Mouse (Mus musculus) telencephalon, adult 2 months (tissue): Measurements from ENCODE around the gene Svbp.
A peak's percentile ranks its signal among the peaks of the same experiment; 100 is the strongest.

Experiments
- DNase-seq: peaks from one replicate; pipeline ENCODE4 v3.0.0-alpha.2; 2011; ENCODE audit warnings: low read depth, low spot score

The Svbp gene

DNA sequence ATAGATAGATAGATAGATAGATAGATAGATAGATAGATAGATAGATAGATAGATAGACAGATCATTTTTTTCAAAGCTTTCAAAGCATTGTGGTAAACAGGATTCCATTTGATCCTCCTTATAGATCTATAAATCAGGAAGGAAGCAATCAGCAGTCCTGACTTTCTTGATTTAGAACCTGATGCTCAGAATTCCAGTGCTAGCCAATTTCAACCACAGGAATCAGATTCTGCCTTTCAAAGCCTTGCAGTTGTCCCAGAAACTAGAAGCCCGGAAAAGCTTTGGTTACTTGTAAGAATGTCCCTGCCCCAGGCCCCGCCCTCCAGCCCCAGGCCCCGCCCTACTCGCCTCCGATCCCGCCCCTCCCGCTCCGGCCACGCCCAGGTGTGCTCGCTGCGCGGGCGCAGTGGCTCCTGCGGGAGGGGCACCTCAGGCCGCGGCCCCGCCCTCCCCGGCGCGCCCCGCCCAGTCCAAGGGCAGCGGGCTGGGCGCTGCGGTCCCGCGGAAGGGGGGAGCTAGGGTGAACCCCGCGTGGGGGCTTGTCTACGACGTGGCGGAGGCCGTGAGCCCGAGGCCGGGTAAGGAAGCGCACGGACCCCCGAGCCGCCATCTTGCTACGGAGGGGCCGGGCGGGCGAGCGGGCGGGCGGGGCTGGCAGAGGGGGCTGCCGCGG lies at the start of gene Svbp:
TSS of gene Svbp (plus strand) at position 398 of the 673 bp plus-strand sequence.
- DNase-seq = no peak

DNA sequence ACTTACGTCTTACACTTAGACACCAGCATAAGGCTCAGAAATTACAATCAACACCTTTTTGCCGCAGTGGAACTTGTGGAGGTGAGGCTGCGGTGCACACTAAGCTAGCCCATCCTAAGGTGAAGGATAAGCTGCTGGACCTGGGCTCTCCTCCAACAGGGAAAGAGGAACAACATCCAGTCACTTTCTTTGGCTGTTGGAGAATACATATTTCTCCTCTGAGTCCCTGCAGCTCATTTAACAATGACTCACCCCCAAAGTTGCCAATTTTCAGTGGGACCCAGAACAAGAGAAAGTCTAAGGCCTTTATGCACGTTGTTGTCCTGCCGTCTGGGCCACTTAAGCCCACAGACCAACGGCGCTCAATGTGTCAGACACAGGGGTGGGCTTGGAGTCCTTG lies 48.3 kb upstream of the Svbp start:
- no peak for DNase-seq

DNA sequence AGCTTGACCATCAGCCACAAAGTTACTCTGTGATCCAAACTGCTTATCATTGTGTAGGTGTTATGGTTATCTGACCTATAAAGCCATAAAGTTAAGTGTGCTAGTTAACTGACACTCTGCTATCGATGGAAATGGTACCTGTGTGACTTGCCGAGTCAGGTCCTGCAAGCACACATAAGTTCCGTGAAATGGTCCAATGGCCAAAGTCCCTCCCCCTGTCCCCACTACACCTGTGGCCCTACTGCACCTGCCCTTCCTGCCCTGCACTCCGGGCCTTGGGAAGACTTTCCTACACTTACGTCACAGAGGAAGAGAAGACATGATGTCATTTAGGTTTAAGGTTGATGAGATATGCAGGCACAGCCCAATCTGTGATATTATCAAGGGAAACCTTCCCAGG lies 47.8 kb upstream of the Svbp start:
- DNase-seq = no peak

DNA sequence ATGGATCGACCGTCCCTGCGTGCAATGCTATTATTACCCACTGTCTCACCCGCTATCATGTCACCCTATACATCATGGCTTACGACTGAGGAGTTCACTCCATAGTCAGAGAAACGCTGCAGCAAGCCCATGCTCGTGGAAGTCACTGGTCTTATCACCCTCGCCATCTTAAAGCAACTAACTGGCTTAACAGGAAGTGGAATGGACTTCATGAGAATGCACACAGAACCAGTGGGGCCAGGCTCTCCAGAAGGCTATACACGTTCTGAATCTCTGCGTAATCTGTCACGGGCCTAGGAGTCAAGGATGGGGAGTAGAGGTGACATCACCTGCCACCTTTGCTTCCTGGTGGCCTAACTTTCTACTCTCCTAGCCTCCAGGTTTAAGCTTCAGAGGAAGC lies 46.4 kb upstream of the Svbp start:
- DNase-seq = no peak

DNA sequence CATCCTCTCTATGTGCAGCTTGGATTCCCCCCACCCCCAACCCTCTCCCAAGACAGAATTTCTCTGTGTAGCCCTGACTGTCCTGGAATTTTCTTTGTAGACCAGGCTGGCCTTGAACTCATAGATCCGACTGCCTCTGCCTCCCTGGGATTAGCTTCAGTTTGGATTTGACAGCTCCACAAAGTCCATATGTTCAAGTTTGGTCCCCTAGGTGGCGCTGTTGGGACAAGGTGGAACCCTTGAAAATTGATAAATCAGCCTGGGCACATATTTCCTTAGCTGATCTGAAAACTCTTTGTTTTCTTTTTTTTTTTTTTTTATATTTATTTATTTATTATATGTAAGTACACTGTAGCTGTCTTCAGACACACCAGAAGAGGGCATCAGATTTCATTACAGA lies 37.9 kb upstream of the Svbp start:
- no peak for DNase-seq

DNA sequence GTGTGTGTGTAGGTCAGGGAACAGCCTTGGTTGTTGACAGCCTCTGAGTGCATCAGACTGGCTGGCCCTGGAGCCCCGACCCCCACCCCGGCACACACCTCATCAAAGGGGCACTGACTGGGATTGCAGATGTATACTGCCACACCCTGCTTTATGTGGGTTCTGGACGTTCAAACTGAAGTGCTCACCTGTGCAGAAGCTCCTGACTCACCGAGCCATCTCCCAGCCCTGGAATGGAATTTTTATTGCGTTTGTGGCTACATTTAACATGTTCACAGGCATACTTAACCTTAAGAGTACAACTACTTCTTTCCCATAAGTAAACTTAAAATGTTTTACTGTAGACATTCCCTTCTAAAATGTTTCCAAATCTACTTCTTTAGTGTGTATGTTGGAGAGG lies 37.2 kb upstream of the Svbp start:
- no peak for DNase-seq

DNA sequence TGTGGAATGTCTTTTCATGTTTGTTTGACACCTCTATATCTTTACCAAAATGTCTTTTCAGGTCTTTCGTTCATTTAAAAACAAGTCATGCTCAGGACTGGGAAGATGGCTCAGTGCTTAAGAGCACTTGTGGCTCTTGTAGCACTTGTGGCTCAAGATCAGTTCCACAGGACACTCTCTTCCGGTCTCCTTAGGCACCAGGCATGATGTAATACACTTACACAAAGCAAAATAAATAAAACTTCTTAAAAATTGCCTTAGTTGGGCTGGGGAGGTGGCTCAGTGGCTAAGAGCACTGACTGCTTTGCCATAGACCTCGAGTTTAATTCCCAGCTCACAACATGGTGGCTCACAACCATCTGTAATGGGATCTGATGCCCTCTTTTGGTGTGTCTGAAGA lies 33.7 kb upstream of the Svbp start:
- DNase-seq = no peak

DNA sequence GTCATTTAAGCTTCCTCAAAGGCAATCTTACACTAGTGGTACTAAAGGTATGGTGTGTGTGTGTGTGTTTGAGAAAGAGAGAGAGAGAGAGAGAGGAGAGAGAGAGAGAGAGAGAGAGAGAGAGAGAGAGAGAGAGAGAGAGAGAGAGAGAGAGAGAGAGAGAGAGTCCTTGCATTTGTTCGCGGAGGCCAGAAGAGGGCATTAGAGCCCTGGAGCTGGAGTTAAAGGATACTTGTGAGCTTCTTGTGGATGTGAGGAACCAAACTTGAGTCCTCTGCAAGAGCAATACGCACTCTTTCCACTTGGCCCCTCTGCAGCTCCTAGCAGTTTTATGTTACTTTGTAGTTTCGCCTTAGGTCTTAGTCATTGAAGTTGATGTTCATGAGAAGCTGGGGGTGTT lies 32.1 kb upstream of the Svbp start:
- DNase-seq = no peak

DNA sequence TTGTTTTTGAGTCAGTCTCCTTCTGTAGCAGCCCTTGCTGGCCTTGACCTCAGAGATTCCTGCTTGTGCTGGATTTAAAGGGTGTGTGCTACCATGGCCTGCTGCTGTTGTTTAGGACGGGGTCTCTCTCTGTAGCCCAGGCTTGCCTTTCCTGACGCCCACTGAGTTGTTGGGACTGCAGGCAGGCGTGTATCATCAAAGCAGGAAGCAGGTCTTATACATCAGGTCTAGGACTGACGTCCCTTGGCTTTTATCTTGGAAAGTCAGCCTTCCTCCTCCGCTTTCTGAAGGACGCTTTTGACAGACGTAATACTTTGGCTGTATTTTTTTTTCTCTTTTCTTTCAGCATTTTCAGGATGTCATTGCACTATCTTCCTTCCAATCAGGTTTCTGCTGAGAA lies 29.2 kb upstream of the Svbp start:
- DNase-seq = no peak

DNA sequence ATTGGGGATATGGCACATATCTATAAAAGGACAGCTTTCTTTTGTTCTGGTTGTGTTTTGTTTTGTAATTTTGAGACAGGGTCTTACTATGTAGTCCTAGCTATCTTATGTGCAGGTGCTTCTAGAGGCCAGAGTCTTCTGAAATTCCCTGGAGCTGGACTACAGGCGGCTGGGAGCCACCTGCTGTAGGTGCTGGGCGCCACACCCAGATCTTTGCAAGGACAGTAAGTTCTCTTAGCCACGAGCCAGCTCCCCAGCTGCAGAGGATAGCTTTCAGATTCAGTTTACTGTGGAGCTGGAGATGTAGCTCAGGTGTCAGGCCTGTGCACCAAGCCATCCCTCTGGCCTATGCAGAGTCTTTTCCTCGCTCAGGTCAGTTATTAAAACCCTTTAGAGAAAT lies 28.0 kb upstream of the Svbp start:
- DNase-seq = no peak

DNA sequence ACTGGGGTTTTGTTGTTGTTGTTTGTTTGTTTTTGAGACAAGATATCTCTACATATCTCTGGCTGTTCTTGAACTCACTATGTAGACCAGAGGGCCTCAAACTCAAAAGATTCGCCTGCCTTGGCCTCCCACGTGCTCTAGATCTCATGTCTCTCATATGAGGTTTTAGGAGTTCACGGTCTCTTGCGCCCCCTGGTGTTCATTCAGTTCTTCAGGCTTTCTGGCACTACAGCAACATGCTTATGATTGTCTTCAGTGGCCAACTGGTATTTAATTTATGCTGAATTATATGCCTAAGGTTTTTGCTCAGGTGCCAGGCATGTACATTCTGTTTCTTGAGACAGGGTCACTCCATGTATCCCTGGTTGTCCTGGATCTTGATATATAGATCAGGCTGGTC lies 27.4 kb upstream of the Svbp start:
- peak; percentile 66 for DNase-seq

DNA sequence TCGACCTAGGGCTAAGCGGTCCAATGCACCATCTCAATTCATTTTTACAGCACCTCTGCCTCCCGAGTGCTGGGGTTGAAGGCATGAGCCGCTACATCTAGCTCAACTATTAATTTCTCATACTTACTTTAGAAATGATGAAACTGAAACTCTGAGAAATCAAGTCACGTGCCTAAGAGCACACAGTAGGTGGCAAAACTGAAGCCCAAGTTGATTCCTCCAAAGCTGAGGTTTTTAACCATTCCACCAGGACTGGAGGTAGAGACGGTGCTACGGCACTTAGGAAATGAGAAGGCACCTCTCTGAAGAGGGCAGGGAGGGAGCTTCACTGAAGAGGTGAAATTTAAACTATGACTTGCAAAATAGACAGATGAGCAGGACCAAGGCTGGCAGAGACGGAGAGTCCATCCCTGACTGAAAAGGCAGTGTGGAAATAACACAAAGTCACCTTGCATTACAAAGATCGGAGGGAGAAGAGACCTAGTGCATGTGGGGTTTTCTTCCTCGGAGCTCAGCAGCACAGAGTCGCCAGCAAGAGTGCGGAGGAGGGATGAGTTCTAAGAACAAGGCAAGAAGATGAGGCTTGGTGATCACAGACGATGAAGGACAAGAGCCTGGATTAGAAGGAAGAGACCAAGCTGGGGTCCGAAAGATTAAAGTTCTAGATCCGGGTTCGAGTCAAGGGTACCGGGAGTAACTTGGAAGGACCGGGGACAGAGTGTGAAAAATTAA lies 22.0 kb upstream of the Svbp start:
- DNase-seq = no peak

DNA sequence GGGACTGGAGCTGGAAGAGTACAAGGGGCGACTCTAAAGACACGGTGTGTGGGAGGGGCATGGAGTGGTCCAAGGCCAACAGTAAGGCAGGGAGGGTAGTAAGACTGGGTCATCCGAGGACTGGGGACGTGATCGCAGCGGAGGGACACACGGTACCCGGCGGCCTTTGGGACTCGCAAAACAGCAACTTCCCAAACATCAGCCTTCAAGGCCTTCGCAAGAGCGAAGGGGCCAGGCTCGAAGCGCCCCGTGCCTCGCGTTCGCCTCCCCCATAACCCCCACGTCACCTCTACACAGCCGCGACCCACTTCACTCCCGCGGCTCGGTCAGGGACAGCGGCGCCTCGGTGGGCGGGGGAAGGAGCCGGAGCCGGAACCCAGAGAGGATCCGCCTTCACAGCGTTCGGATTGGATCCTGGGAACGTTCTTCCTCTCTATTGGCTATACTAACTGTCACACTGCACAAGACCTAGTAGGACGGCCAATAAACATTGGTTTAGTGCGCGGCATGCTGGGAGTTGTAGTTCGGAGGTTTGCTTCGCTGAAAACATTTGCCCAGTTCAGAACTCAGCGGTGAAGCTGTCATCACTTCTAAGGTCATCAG lies 21.2 kb upstream of the Svbp start, which contains the start of gene Zfp691:
TSS of gene Zfp691 (minus strand) at position 345 of the 603 bp plus-strand sequence.
- peak; percentile 98 for DNase-seq

DNA sequence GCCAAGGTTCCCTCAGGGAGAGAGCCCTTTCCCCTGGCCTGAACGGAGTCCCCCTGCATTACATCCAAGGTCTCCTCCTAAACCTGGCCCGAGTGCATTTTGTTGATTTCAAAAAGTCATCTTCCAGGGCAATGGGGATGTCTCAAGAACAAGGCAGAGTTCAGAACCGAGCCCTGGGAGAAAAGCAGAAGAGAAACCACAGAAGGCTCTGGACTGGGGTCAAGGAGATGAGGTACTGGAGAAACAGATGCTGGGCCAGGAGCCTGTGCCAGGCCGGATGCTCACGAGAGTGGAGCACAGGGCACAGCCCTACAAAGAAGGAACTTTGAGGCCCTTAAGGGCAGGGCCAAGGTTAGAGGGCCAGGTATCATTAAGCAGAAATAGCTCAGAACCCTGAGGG lies 17.4 kb upstream of the Svbp start:
- no peak for DNase-seq

DNA sequence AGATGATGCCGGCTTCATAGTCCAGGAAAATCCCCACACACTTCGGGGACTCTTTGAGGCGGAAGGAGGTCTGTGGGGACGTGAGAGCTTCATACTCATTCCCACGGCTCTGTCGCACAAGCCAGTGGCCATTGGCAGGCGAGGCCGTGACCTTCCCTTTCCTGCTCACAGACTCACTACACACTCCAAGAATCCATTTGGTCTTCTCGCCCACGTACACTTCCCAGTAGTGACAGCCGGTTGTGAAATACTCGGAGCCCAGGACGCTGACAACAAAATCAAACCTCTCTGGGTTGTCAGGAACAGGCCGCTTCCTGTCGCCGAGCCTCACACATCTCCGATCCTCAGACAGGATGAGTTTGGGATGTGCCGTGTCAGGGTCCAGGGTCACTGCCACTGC lies 16.8 kb upstream of the Svbp start:
- no peak for DNase-seq

DNA sequence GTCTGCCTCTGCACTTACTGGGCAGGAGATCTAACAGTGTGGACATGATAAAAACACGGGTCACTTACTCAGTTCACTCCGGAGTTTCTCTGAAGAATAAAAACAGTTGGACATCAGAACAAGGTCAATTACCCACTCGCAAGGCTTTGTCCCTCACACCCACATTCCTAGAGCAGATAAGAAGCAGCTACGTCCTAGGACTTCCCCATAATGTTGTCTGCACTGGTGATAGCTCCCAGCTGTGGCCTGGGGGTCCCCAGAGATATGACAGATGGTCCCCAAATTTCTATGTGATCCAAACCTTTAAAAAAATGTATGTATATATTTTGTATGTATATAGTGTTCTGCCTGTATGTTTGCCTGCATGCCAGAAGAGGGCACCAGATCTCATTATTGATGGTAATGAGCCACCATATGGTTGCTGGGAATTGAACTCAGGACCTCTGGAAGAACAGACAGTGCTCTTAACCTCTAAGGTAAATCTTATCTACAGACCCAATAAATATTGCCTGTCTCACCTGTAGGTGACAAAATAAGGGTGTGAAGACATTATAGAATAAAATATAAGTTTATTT lies 14.9 kb upstream of the Svbp start:
- no peak for DNase-seq

DNA sequence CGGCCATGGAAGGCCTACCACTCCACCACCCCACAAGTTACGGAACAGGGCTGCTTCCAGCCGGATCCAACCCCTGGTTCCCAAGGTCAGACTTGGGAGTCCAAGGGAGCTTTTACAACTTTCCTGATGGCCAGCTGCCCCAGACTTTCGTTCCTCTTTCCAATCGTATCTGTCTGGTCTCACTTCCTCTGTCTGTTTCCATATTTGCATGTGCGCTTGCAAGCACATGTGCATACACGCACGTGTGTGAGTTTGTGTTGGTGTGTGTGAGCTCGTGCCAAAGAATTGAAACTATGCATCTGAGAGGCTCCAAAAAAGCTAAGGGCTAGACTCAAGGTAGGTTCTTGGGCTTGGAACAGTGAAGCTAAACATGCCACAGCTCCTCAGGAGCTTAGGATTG lies 13.7 kb upstream of the Svbp start:
- no peak for DNase-seq

DNA sequence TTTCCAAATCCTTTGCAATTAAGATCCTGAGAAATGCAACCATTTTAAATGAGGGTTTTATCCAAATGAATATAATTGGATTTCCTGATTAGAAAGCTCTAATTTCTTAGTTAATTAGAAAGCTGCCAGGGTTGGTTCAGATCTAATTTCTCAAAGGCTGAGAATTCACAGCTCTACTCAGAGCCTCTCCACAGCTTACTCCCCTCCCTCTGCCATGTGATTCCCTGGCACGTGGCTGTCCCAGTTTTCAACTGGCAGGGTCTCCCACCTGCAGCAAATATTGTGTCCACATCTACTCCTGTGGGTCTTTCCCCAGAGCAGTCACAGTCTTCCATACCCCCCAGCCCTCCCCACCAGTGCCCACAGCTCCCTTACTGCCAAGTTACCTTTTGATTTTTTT lies 11.6 kb upstream of the Svbp start:
- no peak for DNase-seq

DNA sequence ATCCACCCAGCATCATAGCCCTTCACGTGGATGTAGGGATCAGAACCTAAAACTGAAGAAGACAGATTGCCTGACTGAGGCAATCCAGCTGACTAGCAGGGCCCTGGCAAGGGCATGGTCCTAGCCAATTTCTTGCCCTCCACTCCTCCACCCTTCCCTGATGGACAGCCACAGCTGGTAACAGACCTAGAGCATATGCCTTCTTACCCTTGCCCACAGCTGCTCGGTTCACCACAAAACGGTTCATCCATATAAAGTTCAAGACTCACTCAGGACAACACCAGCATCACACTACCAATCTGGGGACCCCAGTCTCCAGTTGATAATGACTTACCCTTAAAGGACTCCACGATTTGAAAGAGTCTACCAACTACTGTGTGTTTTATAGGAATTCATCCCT lies 9.3 kb upstream of the Svbp start:
- DNase-seq = no peak

DNA sequence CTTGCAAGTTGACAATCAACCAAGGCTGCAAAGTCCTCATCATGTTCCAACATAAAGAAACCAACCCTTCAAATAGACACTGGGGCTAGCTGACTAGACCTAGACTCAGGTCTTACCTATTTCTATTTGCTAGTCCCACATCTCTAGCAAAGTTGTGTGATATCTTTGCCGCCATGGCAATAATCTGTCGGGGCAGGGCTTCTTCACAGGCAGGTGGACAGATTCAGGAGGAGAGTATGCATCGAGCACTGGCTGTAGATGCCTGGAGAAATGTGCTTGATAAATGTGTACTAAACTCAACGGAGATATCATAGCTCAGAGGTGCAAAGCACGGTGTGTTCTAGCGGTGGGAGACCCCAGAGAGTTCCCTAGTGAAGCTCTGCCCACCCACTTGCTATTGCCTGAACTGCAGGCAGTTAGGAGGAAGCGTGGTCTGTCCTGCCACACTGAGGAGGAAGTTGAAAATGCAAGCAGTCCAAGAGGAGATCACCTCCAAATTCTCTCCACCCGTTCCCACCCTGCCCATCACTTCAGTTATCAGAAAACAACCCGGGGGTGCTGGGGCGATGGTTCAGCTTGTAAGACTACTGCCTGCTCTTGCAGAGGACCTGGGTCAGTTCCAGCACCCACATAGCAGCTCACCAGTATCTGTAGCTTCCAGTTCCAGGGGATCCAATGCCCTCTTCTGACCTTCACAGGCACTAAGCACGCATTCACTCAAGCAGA lies 6.9 kb upstream of the Svbp start:
- DNase-seq = no peak

DNA sequence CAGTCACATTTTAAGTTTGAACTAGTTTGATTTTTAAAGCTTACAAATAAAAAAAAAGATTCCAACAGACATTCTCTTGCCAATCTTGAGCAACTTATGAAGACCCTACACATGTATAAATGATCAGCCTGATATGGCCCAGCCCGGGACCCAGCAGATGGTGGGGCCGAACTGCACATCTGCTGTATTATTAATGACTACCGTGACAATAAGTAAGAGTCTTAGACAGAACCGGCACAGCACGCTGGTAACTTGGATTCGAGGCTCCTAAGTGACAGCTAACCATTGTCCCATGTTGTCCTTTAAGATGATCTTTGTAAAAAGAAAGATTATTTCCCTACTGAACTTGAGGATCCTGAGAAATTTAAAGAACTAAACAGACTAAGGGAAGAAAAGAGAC lies 5.7 kb upstream of the Svbp start:
- no peak for DNase-seq

DNA sequence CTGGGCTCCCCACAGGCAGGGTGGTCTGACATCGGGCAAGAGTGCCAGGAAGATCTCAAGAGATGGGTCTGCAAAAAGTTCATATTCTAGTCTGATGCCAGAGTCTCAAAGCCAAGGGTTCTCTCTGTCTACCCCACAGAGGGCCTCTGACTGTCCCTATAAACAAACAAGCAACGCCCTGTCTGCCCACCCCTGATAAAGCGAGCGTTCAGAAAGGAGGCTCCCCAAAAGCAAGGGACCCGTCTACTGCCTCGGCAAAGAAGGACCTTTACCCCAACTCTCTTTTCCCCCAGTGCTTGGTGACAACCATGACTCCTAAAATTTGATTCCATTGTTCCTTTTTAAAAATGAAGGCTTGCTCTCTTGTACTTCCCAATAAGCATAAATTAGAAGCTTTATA lies 5.2 kb upstream of the Svbp start, which contains the start of gene Ermap:
TSS of gene Ermap (minus strand) at position 148 of the 400 bp plus-strand sequence.
- DNase-seq = no peak
